Mouse (Mus musculus) Patski (cell line): ENCODE results near the gene Hnrnpa3. TPM values are rescaled to one million over a fixed set of nuclear protein-coding genes. Genes with fewer than 3 reads are reported as not detected.

Source experiments
- ATAC-seq: fragments of 100-300 bp; one replicate; pipeline ENCODE4 v1.8.0; 2021
- CTCF ChIA-PET: fragments of 350-600 bp; sonication (Branson Sonifier 250); formaldehyde crosslinking; loops from one replicate; lab custom pipeline; 2022; ENCODE audit warnings: inconsistent platforms; lab: Charles Lee
- POLR2A ChIA-PET: fragments of 350-600 bp; sonication (Branson Sonifier 250); formaldehyde crosslinking; loops from one replicate; lab custom pipeline; 2022; ENCODE audit warnings: antibody characterized with exemption, inconsistent platforms; lab: Charles Lee
- DNase-seq: peaks from one replicate; pipeline ENCODE4 v3.0.0-alpha.2; 2011; ENCODE audit warnings: low read depth, low spot score
- H3K27me3 ChIP-seq: fragments of 371-371 bp; one replicate; pipeline ENCODE4 v1.5.1; 2021
- CTCF ChIP-seq: fragments of 100-300 bp; IDR thresholded peaks from one replicate; pipeline ENCODE4 v1.5.1; 2021
- in situ Hi-C: fragments of 300-500 bp; cut with MboI; formaldehyde crosslinking; loops from 3 replicates; pipeline ENCODE4 v1.11.1; 2018; ENCODE audit warnings: low pct_unique_long_range_greater_than_20kb, mixed read lengths
- polyA plus RNA-seq: library from polyadenylated mRNA; unstranded; gene quantifications from one replicate; pipeline ENCODE4 v1.2.3, GENCODE M21; 2021

The Hnrnpa3 gene
- polyA plus RNA-seq, 1 experiment from 2014 or later: 249 TPM

DNA sequence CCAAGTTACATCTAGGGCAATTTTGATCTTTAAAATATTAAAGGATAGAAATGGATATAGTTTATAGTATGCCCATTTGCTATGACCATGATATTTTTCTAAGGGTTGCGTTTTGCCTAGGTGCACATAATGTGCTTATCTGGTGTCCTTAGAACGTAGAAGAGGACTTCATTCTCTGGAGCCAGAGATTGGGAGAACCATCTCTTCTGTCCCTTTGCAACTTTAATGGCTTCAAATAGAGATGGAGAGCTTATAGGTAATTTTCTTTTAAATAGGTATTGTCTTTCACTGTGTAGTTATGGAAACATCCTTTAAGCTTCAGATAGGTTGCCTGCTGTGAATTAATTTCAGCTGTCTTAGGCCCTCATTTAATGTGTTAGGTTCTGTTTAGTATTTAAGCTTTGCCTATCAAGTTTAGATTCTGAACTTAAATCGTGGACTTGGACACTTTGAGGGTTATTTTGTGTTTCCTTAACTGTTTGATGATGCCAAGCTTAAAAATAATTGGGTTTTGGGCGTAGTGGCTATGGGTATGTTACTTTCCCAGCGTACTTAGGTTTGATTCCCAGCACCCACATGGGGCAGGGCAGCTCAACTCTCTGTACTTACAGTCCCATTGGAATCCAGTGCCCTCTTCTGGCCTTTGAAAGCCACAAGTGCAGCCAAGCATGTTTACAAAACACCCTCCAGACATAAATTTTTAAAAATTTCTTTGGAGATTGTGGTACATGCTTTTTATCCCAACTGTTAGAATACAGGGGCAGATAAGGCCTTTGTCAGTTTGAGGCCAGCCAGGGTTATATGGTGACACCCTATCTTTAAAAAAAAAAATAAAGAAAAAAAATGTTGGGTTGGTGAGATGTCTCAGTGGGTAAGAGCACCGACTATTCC is 11.6 kb downstream of the Hnrnpa3 start:
- CTCF ChIA-PET: interaction anchor here (0.7 to 1.7 kb wide), 3 partner anchors 10 to 193 kb away, joined by 3 to 4 read pairs (median 3); no protein-coding TSS in a partner anchor
- POLR2A ChIA-PET: interaction anchor here (0.6 to 1.4 kb wide), 3 partner anchors 10 to 294 kb away, joined by 3 to 4 read pairs (median 3); partner anchors contain the start of gene Nfe2l2
- in situ Hi-C loops: no loop called here
- TF ChIP-seq CTCF: no peak
- no peaks in the 10 kb centered on the region for H3K27me3 ChIP-seq
- ATAC-seq (no peak), DNase-seq (no peak)

DNA sequence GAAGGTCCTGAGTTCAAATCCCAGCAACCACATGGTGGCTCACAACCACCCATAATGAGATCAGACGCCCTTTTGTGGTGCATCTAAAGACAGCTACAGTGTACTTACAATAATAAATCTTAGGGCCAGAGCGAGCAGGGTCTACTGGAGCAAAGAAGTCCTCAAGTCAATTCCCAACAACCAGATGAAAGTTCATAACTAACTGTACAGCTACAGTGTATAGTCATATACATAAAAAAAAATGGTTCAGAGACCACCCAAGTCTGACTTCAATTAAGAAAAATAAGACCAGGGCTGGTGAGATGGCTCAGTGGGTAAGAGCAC is 12.2 kb downstream of the Hnrnpa3 start:
- POLR2A ChIA-PET: interaction anchor here (0.6 kb wide), 1 partner anchor 293 kb away, joined by 3 read pairs; no protein-coding TSS in a partner anchor
- no peak for ATAC-seq
- CTCF ChIA-PET: interaction anchor here (1.7 kb wide), 1 partner anchor 10 kb away, joined by 4 read pairs; no protein-coding TSS in a partner anchor
- in situ Hi-C loops: no loop called here
- H3K27me3 ChIP-seq: no peaks in the 10 kb centered on the region
- TF ChIP-seq CTCF: peak; percentile 14
- DNase-seq: no peak

DNA sequence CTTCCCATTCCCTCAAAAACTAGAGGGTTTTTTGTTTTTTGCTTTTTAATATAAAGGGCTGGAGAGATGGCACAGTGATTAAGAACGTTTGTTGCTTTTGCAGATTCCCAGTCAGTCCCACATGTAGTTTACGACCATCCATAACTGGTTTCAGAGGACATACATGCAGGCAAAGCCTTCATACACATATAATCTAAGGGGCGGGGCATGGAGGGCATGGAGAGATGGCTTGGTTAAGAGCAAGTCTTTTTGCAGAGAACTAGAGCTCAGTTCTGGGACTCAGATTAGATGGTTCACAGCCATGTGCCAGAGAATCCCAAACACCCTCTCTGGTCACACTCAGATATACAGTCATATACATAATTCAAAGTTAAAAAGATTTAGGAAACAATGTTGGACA is 13.5 kb downstream of the Hnrnpa3 start:
- H3K27me3 ChIP-seq: no peaks in the 10 kb centered on the region
- no peak for ATAC-seq
- in situ Hi-C loops: no loop called here
- TF ChIP-seq CTCF: no peak
- DNase-seq: no peak
- POLR2A ChIA-PET: interaction anchor here (1.1 to 1.5 kb wide), 2 partner anchors 11 to 61 kb away, joined by 3 to 4 read pairs; no protein-coding TSS in a partner anchor
- CTCF ChIA-PET: interaction anchor here (0.9 to 1.4 kb wide), 3 partner anchors 49 to 94 kb away, joined by 3 read pairs; no protein-coding TSS in a partner anchor

DNA sequence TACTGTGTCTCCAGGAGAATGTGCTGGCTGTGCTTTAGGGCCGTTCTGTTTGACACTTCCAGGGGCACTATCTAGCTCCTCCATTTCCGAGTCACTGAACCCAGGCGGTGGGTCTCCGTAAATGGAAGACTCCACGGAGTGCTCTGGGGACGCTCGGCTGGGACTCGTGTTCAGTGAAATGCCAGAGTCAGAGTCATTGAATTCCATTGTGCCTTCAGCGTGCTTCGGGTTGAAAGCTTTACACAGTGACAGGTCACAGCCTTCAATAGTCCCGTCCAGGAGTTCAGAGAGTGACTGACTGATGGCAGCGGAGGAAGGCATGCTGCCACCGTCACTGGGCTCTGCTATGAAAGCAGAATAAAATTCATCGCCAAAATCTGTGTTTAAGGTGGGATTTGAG is 17.5 kb downstream of the Hnrnpa3 start:
- ATAC-seq (no peak), DNase-seq (no peak)
- no peaks in the 10 kb centered on the region for H3K27me3 ChIP-seq
- no peak for TF ChIP-seq CTCF
- ChIA-PET POLR2A (interaction anchor here (0.9 kb wide), 1 partner anchor 25 kb away, joined by 3 read pairs; no protein-coding TSS in a partner anchor), CTCF (interaction anchor here (1.0 to 1.1 kb wide), 2 partner anchors 22 to 26 kb away, joined by 3 to 4 read pairs; no protein-coding TSS in a partner anchor)
- in situ Hi-C loops: loop anchor here (5.0 kb wide), 1 partner anchor 106 kb away; no protein-coding TSS in a partner anchor

DNA sequence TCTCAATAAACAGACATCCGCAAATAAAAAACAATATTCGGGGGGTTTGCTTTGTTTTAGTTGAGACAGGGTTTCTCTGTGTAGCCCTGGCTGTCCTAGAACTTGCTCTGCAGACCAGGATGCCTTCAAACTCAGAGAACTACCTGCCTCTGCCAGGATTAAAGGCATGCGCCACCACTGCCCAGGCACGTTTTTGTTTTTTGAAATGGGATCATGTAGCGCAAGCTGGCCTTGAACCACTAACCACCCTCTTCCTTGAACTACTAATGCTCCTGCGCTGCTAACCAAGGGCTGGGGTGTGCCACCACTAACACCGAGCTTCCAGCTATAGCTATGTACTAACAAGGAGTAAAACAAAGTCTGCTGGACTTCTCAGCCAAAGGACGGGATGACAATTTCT is 20.9 kb downstream of the Hnrnpa3 start:
- CTCF ChIA-PET: no interaction called here

DNA sequence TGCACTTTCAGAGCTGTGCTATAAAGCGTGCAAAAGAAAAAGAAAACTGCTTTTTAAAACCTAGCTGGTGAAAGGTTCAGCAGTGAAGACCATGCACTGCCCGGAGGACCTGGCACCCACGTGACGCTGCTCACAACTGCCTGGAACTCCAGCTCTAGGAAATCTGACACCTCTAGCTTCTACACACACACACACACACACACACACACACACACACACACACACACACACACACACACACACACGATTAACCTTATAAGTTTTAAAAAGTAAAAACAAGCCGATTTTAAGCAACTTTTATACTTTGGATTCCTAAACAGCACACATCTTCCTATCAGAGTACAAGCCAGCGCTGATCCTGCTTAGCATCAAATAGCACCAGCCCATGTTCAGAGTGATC is 22.4 kb downstream of the Hnrnpa3 start:
- CTCF ChIA-PET: no interaction called here
- POLR2A ChIA-PET: no interaction called here
- no peaks in the 10 kb centered on the region for H3K27me3 ChIP-seq
- ATAC-seq: no peak
- in situ Hi-C loops: no loop called here
- no peak for TF ChIP-seq CTCF
- DNase-seq: no peak

More for the DNA sequence above, 20.9 kb downstream of the Hnrnpa3 start:
- no peaks in the 10 kb centered on the region for H3K27me3 ChIP-seq
- POLR2A ChIA-PET: no interaction called here
- no peak for TF ChIP-seq CTCF
- DNase-seq (no peak), ATAC-seq (no peak)
- in situ Hi-C loops: loop anchor here (5.0 kb wide), 1 partner anchor 102 kb away; no protein-coding TSS in a partner anchor

DNA sequence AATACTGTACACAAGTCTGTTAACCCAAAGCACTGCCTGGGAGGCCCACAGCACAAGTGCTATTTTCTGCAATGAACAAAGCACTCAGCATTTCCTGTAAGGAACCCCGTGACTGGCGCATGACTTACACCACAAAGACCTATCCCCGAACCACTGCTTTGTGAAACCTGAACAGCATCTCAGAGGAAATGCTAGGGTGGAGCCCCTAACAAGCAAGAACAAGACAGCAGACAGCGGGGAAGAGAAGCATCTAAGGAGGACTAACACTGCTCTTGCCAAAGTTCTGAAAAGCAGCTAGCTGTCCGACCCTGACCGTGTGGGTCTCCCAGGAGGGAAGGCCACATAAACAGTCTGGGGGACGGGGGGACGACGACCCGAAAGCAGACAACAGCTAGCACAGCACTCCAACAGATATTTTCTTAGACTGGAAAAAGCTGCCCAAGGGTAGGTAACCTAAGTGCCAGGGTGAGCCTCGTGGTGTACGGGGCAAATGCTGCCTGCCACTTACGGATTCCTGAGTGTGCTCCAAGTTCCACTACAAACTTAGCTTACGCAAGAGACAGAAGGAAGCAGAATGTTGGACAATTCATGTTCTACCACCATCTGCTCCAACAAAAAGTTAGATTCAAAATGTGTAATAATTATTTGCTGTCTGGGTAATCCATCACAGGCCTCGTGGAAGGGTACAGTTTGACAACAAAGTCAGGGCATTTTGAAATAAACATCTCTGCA is 24.1 kb downstream of the Hnrnpa3 start:
- CTCF ChIA-PET: interaction anchor here (1.2 to 1.6 kb wide), 2 partner anchors 18 to 19 kb away, joined by 3 read pairs; no protein-coding TSS in a partner anchor
- TF ChIP-seq CTCF: no peak
- DNase-seq (no peak), ATAC-seq (peak; percentile 19)
- POLR2A ChIA-PET: interaction anchor here (1.4 to 1.8 kb wide), 2 partner anchors 10 to 21 kb away, joined by 3 to 8 read pairs; partner anchors contain the start of gene Nfe2l2
- H3K27me3 ChIP-seq: no peaks in the 10 kb centered on the region
- in situ Hi-C loops: no loop called here

DNA sequence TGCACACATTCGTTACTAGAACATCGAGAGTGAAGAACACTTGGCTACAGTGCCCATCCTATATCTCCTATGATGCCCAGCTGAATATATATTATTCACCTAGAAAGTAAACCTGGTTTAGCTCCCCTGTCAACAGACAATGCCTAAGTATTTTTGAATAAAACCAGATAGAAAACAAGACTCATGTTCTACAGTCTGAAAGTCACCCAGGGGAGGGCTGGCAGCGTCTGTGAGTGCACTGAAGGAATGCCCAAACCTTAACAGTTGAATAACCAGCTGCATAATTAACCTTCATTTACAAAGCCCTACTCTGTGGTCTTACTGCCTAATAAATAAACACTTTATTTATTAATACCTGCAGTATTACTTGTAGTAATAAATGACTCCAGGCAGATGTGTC is 25.5 kb downstream of the Hnrnpa3 start:
- POLR2A ChIA-PET: interaction anchor here (1.4 to 1.8 kb wide), 2 partner anchors 11 to 19 kb away, joined by 3 to 8 read pairs; partner anchors contain the start of gene Nfe2l2
- no peak for TF ChIP-seq CTCF
- no peaks in the 10 kb centered on the region for H3K27me3 ChIP-seq
- in situ Hi-C loops: no loop called here
- DNase-seq: no peak
- CTCF ChIA-PET: interaction anchor here (1.1 to 1.6 kb wide), 4 partner anchors 9 to 24 kb away, joined by 3 to 4 read pairs (median 3); no protein-coding TSS in a partner anchor
- no peak for ATAC-seq

DNA sequence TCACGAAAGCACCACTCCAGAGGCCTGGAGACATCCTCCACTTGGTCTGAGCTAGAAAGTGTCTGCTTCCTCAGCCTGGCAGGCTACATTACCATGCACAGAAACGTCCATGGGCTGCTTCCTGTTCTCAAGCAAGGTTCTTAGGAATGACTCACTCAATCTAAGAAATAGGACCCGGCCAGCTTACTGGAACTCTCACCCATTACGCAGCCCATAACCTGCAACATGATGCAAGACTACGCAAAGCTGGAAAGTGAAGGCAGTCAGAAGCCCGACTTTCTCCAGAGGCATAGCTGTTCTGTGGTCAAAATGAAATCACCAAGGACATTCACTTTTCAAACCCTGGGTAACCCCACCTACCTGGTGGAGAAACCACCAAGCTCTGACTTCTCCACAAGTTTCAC is 26.4 kb downstream of the Hnrnpa3 start:
- H3K27me3 ChIP-seq: no peaks in the 10 kb centered on the region
- ChIA-PET POLR2A (interaction anchor here (0.6 kb wide), 1 partner anchor 25 kb away, joined by 3 read pairs; no protein-coding TSS in a partner anchor), CTCF (no interaction called here)
- DNase-seq (peak; percentile 73), ATAC-seq (peak; percentile 89)
- in situ Hi-C loops: no loop called here
- TF ChIP-seq CTCF: no peak
